Mouse (Mus musculus) megakaryocyte, embryonic 14.5 days (primary cell): ENCODE data around the gene Coro2a. TPM values are rescaled to one million over a fixed set of nuclear protein-coding genes. Genes with fewer than 3 reads are reported as not detected.

Source experiments
- H3K27me3 ChIP-seq: replicated peaks from 2 replicates; pipeline ENCODE3; 2012; ENCODE audit warnings: inconsistent platforms
- H3K36me3 ChIP-seq: replicated peaks from 2 replicates; pipeline ENCODE3; 2012; ENCODE audit warnings: low read length, inconsistent platforms, mixed read lengths
- H3K4me1 ChIP-seq: 2 replicates; pipeline ENCODE4 v1.6.1; 2012; ENCODE audit warnings: inconsistent platforms
- H3K4me3 ChIP-seq: replicated peaks from 2 replicates; pipeline ENCODE3; 2012; ENCODE audit warnings: moderate library complexity, mild to moderate bottlenecking, inconsistent platforms
- H3K9me3 ChIP-seq: 2 replicates; pipeline ENCODE4 v1.6.1; 2012; ENCODE audit warnings: inconsistent platforms
- FLI1 ChIP-seq: IDR thresholded peaks from 2 replicates; pipeline ENCODE4 v1.6.1; 2012; ENCODE audit warnings: low read length, inconsistent platforms, mixed read lengths
- GATA1 ChIP-seq: IDR thresholded peaks from 3 replicates; pipeline ENCODE4 v1.6.1; 2012; ENCODE audit warnings: mixed read lengths, low read length, inconsistent platforms, borderline replicate concordance
- polyA plus RNA-seq: library from polyadenylated mRNA; stranded (reverse); fragments of >175 nt; gene quantifications from 2 replicates; pipeline ENCODE4 v1.2.3, GENCODE M21; 2012; ENCODE audit warnings: low replicate concordance; ENCODE audit not compliant: insufficient read depth

Coro2a gene
- polyA plus RNA-seq, 1 experiment, result 31.3 TPM

DNA sequence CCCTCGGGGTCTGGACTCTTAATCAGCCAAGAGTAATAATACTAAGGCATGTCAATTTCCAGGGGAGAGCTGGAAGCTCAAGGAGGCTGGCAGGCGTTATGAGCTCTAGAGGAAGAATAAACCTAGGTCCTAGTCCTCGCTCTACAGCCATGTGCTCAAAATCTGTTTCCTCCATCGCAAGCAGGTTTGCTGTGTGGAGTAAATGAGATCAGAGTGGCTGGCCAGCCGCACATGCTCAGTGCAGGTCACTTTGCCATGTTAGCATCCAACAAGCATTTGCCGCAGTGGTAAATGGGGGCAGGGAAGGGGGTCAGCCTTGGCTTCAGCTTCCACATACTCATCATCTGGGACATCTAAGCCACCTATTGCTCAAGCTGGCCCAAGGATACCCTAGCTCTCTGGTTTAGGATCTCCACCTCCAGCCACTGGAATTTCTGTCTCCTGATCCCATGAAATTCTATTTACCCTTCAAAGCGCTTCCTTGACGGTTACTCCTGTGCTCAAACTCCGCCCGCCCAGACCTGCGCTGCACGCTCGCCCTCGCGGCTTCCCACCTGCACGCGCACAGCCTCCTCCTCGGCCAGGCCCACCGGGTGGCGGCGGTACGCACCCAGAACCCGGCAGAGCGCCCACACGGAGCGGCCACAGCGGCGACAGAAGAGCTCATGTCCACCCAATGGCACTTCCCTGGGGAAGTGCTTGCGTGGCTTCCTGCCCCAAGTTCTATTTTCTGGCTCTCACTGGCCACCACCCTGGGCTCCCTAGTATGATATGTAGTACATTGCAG lies 67.9 kb downstream of the Coro2a start:
- Histone ChIP-seq H3K9me3 (no peaks in the 10 kb centered on the region), H3K27me3 (peaks cover 15% of the 10 kb centered on the region), H3K4me1 (peaks cover 54% of the 10 kb centered on the region), H3K36me3 (peaks cover 39% of the 10 kb centered on the region), H3K4me3 (peak overlapping the region; percentile 94)
- TF ChIP-seq GATA1 (no peak), FLI1 (no peak)

DNA sequence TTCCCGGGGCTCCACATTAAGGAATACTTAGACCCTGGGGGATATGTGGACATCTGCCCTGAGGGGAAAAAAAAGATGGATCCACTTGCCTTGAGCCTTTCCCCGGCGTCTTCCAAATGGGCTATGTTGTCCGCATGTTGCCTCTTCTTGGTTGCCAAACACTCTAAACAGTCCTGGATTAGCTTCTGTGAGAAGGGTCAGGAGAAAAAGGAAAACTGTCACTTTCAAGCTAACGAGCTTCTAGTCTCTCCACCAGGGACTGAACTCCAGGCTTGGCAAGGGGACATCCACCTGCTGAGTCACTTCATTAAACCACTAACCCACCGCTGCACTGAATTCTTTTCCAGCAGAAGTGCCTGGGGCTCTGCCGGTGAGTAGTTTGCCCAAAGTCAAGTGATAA lies 69.1 kb downstream of the Coro2a start:
- Histone ChIP-seq H3K4me3 (no peak overlapping the region), H3K27me3 (peaks cover 8% of the 10 kb centered on the region), H3K4me1 (peaks cover 53% of the 10 kb centered on the region), H3K9me3 (no peaks in the 10 kb centered on the region), H3K36me3 (peaks cover 29% of the 10 kb centered on the region)
- no peak for TF ChIP-seq FLI1
- TF ChIP-seq GATA1, result no peak

GRCm38 (mm10) chr4:46532511-46532910 lies 69.5 kb downstream of the Coro2a start:
- TF ChIP-seq FLI1, result no peak
- Histone ChIP-seq H3K36me3 (peaks cover 26% of the 10 kb centered on the region), H3K4me1 (peaks cover 54% of the 10 kb centered on the region), H3K4me3 (no peak overlapping the region), H3K9me3 (no peaks in the 10 kb centered on the region), H3K27me3 (peaks cover 7% of the 10 kb centered on the region)

DNA sequence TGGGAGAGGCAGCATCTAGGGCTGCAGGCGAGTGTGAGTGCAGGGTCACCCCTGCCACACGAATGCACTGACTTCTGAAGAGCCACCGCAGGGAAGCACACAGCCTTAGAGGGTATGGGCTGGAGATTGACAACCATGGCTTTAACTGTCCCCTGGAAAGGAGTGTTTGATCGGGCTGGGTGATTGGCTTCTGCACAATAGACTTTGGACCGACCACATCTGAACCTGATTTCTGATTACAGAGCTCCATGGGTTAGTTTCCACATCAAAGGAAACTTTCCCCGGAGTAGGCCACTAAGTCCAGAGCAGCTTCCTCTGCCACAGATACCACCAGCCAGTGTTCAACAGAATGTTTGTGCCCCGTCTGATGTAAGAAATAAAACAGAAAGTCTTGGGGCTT lies 72.3 kb downstream of the Coro2a start:
- Histone ChIP-seq H3K4me3 (no peak overlapping the region), H3K4me1 (peaks cover 57% of the 10 kb centered on the region), H3K27me3 (peaks cover 5% of the 10 kb centered on the region), H3K9me3 (no peaks in the 10 kb centered on the region), H3K36me3 (peaks cover 26% of the 10 kb centered on the region)
- TF ChIP-seq GATA1 (no peak), FLI1 (no peak)

DNA sequence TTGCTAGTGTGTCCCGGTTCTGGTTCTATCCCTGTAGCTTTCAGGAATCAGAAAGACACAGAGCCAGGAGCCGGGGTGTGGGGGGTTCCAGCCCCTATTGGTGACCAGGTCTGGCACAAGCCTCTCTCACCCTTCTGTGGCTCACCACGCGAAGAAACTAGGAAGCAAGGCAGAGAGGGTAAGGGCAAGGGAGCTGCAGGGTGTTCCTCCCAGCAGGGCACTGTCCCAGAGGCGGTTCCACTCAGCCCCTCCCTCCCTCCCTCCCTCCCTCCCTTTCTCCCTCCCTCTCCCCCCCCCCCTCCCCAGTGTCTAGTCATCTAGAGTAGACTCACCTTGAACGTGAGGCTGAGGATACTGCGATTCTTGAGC lies 74.5 kb downstream of the Coro2a start:
- Histone ChIP-seq H3K4me3 (peak overlapping the region; percentile 91), H3K4me1 (peaks cover 41% of the 10 kb centered on the region), H3K36me3 (peaks cover 40% of the 10 kb centered on the region), H3K9me3 (0 out of 2 replicates have a peak, but pooled peaks cover 4% of the 10 kb centered on the region), H3K27me3 (no peaks in the 10 kb centered on the region)
- TF ChIP-seq FLI1 (no peak), GATA1 (no peak)

DNA sequence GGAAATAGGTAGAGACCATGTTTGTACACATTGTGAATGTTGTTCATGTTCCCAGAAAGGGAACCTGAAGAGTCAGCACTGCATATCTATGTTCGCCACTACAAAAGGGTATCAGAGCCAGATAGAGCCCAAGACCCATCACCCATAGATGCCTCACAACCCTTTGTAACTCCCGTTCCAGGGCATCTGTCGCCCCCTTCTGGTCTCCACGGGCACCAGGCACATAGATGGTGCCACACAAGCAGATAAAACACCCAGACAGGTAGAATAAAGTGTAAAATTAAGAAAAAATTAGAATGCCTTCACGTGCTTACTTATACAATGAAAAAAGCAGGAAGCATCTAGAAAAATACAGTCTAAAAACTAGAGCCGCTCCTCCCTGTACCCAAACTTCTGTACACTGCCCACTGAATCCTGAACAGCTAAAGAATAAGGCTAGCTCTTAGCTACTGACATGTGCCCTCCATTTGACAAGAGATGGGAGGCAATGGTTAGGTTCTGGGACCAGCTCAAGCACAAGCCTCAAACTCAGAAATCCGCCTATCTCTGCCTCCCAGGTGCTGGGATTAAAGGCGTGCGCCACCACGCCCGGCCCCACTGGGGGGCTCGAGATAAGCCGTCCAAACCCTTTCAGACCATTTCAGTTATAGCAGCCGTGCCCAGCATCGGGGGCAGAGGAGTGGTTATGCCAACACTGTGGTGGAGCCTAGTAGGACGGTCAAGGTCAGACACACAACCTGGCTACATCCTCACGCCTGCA lies 75.0 kb downstream of the Coro2a start:
- no peak for TF ChIP-seq GATA1
- H3K4me3 ChIP-seq, result peak overlapping the region; percentile 91
- H3K27me3 ChIP-seq, result no peaks in the 10 kb centered on the region
- peaks cover 42% of the 10 kb centered on the region for H3K36me3 ChIP-seq
- H3K9me3 ChIP-seq, result peaks cover 10% of the 10 kb centered on the region; the same call in 1 of the 2 replicates
- peaks cover 39% of the 10 kb centered on the region for H3K4me1 ChIP-seq

DNA sequence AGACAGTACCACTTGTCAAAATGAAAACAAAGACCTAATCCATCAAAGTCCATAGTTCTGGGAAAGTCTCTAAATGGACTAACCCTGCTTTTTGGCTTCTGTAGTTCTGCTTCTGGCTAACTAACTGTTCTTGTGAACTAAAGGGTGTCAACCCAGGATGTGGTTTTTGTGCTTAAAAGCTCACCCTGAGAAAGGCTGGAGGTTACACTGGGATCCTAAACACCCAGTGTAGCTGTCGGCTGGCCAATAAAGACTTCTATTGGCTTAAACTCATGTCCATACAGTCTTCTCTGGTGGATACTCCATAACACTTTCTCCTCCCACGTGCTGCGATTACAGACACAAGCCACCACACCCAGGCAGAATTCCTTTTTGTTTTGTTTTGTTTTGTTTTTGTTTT lies 75.8 kb downstream of the Coro2a start:
- H3K4me3 ChIP-seq, result no peak overlapping the region
- no peak for TF ChIP-seq GATA1
- no peak for TF ChIP-seq FLI1
- H3K36me3 ChIP-seq, result peaks cover 45% of the 10 kb centered on the region
- peaks cover 13% of the 10 kb centered on the region; the same call in 1 of the 2 replicates for H3K9me3 ChIP-seq
- peaks cover 43% of the 10 kb centered on the region for H3K4me1 ChIP-seq
- no peaks in the 10 kb centered on the region for H3K27me3 ChIP-seq

GRCm38 (mm10) chr4:46523324-46523723 lies 78.7 kb downstream of the Coro2a start:
- Histone ChIP-seq H3K9me3 (peaks cover 14% of the 10 kb centered on the region; the same call in 1 of the 2 replicates), H3K4me1 (peaks cover 53% of the 10 kb centered on the region), H3K27me3 (no peaks in the 10 kb centered on the region), H3K36me3 (peaks cover 51% of the 10 kb centered on the region), H3K4me3 (no peak overlapping the region)
- TF ChIP-seq GATA1 (no peak), FLI1 (no peak)

DNA sequence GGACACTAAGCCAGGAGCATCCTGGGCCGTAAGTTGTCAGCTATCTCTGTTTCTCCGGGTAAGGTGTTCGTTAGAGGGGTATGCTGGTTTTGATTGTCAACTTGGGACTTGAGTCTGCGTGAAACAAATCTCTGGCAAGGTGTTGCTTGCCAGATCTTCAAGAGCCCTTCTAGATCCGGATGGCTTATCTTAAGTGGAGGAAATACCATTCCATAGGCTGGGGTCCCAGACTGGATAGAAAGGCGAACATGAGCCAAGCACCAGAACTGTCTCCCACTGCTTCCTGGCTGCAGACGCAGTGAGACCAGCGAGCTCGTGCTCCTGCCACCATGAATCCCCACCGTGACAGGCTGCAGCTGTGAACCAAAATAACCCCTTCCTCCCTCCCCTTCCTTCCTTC lies 80.5 kb downstream of the Coro2a start:
- Histone ChIP-seq H3K36me3 (peaks cover 55% of the 10 kb centered on the region), H3K4me1 (peaks cover 35% of the 10 kb centered on the region), H3K9me3 (peaks cover 15% of the 10 kb centered on the region; the same call in 1 of the 2 replicates), H3K27me3 (no peaks in the 10 kb centered on the region), H3K4me3 (no peak overlapping the region)
- TF ChIP-seq FLI1 (no peak), GATA1 (no peak)

DNA sequence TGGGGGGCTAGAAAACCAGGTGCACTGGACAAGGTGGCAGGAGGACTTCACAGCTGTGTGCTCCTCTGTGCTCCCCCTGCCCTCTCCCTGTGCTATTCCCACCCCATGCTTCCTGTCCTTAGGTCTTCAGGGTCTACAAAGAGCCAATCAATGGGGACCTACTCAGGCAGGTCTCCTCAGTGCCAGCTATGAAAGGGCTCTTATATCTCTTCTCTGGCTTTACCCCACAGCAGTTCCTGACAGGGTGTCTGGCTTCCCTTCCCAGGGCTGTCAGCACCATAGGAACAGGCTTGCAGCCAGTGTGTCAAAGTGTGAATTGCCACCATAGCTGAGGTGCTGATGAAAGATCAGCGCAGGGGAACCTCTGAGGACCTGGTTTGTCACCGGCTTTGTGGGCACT lies 81.5 kb downstream of the Coro2a start:
- Histone ChIP-seq H3K4me1 (peaks cover 28% of the 10 kb centered on the region), H3K4me3 (no peak overlapping the region), H3K9me3 (peaks cover 15% of the 10 kb centered on the region; the same call in 1 of the 2 replicates), H3K36me3 (peaks cover 55% of the 10 kb centered on the region), H3K27me3 (no peaks in the 10 kb centered on the region)
- TF ChIP-seq FLI1 (no peak), GATA1 (no peak)
